Mouse (Mus musculus): ENCODE measurements around the gene Crb2.

The Crb2 gene

GRCm38 (mm10) chr2:37802610-37803212, 26.7 kb downstream of the Crb2 start:
- DNase-seq: peak; percentile 66

- DNase-seq: peak; percentile 57
These were observed 35.6 kb downstream of the Crb2 start for GRCm38 (mm10) chr2:37811682-37812081.

- peak; percentile 59 for DNase-seq
These were observed 36.4 kb downstream of the Crb2 start for GRCm38 (mm10) chr2:37812401-37812800.

DNA sequence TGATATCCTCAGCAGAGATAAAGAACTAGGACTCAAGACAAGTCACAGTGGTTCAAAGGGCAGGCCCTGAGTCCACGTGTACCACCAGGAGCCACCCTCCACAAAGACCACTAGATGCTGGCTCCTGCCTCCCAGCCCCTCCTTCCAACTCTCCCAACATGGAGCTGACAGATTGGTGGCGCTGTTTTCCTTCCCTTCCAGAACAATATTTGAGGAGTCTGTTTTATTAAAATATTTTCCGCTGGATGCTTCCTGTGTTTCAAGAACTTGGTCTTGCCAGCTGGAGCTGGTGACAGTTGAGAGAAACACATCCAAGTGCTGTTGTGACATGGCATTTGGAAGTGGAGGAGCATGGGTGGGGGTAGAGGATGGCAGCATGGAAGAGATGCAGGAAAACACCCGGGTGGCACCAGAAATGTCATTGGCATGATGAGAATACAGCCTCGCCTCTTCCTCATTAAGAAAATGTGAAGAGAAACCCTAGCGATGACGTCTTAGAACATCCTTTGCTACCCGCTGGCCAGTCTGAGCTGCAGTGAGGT, 38.8 kb downstream of the Crb2 start:
- no peak for DNase-seq

- DNase-seq: peak; percentile 80
These were observed 39.6 kb downstream of the Crb2 start for GRCm38 (mm10) chr2:37815676-37816075.

DNA sequence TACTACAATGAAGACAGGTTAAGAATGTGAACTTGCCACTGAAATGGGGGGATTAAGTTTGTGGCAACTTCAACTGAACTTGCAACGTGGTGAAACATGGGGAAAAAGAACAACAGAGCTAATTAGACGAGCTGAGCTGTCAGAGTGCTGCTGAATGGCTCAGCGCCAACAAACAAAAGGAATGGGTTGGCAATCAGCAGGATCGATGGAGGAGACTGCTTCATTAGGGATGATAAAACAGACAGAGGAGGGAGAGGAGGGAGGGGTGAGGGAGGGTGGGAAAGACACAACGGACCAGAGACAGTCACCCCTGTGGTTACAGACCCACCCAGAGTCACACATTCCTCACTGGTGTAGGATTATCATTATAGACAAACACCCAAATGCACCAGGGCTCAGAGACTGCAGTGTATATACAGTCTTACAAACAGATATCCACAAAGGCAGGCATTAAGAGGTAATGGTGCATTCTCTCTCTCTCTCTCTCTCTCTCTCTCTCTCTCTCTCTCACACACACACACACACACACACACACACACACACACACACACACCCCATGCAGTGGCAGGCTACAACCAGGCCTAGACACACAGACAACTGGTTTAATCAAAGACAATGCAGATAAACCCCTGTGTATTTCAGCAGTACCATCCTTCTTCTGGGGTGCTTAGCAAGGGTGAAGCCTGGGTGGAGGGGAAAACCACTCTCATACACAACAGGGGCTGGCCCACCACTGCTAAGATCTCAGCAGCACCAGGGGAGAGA, 42.9 kb downstream of the Crb2 start:
- DNase-seq: no peak

GRCm38 (mm10) chr2:37819526-37820152, 43.6 kb downstream of the Crb2 start:
- no peak for DNase-seq

- no peak for DNase-seq
These were observed 46.1 kb downstream of the Crb2 start for GRCm38 (mm10) chr2:37822122-37822521.

GRCm38 (mm10) chr2:37823826-37824225, 47.8 kb downstream of the Crb2 start:
- DNase-seq: no peak

GRCm38 (mm10) chr2:37829758-37830275, 53.8 kb downstream of the Crb2 start:
- DNase-seq: no peak

GRCm38 (mm10) chr2:37832253-37832652, 56.2 kb downstream of the Crb2 start:
- DNase-seq: no peak

- no peak for DNase-seq
These were observed 60.9 kb downstream of the Crb2 start for GRCm38 (mm10) chr2:37836926-37837325.

DNA sequence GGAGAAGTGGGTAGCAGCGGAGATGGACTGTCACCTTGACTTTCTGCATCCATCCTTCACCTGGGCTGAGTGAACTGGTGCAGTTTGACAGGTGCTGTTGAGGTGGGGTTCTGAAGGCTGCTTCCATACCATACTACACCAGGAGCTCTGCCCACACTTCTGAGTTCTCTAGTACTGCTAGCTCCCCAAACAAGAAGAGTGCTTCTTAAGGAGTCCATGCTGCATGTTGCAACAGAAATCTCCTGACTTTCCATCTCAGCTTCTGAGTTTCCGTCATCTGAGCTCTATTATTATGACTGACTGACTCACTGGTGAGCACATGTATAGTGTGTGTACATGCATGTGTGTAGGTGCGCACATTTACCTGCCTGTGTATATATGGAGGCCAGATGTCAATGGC, 61.5 kb downstream of the Crb2 start:
- DNase-seq: no peak

- DNase-seq: no peak
These were observed 62.3 kb downstream of the Crb2 start for GRCm38 (mm10) chr2:37838202-37838984.

- DNase-seq: no peak
These were observed 63.9 kb downstream of the Crb2 start for GRCm38 (mm10) chr2:37839922-37840321.

- DNase-seq: no peak
These were observed 66.1 kb downstream of the Crb2 start for GRCm38 (mm10) chr2:37842151-37842569.

DNA sequence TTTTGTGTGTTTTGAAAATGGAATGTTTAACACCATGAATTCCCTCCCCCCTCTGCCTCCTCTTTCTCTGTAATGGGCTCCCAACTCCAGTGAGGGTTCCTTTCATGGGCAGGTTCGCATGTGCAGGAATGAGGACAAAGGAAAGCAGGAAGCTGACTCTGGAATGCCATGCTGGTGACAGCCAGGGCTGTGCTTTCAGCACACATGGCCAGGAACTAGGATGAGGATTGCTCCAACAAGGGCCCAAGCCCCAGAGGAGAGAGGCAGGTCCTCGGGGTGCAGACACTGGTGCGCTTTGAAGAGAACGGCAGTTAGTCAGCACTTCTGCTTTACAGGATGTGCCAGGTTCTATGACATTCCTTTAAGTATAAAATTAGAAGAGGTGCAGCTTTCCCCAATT, 66.7 kb downstream of the Crb2 start:
- no peak for DNase-seq
